Mouse (Mus musculus): Measurements from ENCODE around the gene Snf8. TPM values are rescaled to one million over a fixed set of nuclear protein-coding genes. Genes with fewer than 3 reads are reported as not detected.

The Snf8 gene
- polyA plus RNA-seq, 1 experiment from 2014 or later, result 46.2 TPM

GRCm38 (mm10) chr11:96058309-96058708 is 23.6 kb downstream of the Snf8 start:
- Histone ChIP-seq H3K36me3 (ENCODE audit: control insufficient read depth, insufficient read depth, low read length) (peaks cover 49% of the 10 kb centered on the region), H3K27me3 (ENCODE audit: control insufficient read depth, insufficient read depth, low read length) (no peaks in the 10 kb centered on the region)

DNA sequence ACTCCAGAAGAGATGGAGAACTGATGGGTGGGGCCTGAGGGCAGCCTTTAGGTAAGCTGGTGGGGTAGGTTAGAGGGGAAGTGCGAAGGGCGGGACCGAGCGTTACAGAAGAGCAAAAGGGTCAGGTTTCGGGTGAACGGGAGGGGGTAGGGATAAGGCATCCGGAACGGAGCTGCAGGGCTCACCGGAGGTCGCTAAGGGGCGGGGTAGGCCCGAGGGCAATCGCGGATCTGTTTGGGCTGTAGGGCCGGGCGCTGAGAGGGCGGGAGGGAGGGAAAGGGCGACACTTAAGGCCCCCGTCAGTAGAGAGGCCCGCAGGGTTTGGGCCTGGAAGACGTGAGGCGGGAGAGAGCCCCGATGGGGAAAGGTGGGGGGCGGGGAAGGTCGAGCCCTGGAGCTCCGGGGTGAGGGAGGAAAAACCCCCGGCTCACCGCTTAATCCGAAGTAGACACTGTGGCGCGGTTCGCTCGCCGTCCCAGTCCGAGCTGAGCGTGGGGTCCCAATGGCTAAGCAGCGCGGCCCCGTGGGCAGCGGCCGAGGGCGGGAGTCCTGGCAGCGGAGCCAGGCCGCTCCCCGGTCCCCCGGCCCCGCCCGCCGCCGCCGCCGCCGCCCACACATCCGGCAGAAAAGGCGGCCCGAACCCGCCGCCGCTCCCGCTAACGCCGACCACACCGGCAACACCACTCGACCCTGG is 30.0 kb downstream of the Snf8 start:
- Histone ChIP-seq H3K4me1 (ENCODE audit: control insufficient read depth, insufficient read depth, low read length) (peaks cover 20% of the 10 kb centered on the region; the same call in 1 of the 2 replicates), H3K9me3 (ENCODE audit: control insufficient read depth, low read length) (no peaks in the 10 kb centered on the region), H3K27me3 (ENCODE audit: control insufficient read depth, insufficient read depth, low read length) (no peaks in the 10 kb centered on the region), H3K4me2 (ENCODE audit: low read depth, low read length) (peak overlapping the region; percentile 69), H3K4me3 (ENCODE audit: low read depth, low read length) (peak overlapping the region; percentile 85), H3K9ac (replicated peaks; ENCODE audit: low read depth, low read length) (peak overlapping the region; percentile 88), H3K36me3 (ENCODE audit: control insufficient read depth, insufficient read depth, low read length) (peaks cover 11% of the 10 kb centered on the region), H3K27ac (ENCODE audit: low read depth, low read length) (peak overlapping the region; percentile 83)
- WGBS, result under 1% methylated on average over 48 of the region's 64 CpGs
- peak; percentile 63 for ATAC-seq (ENCODE audit: low read depth)

More at GRCm38 (mm10) chr11:96058309-96058708, 23.6 kb downstream of the Snf8 start:
- Histone ChIP-seq H3K9me3 (ENCODE audit: control insufficient read depth, low read length) (no peaks in the 10 kb centered on the region), H3K27ac (ENCODE audit: low read depth, low read length) (no peak overlapping the region), H3K4me2 (ENCODE audit: low read depth, low read length) (no peak overlapping the region), H3K4me1 (ENCODE audit: control insufficient read depth, insufficient read depth, low read length) (peaks cover 6% of the 10 kb centered on the region; the same call in 1 of the 2 replicates), H3K4me3 (ENCODE audit: low read depth, low read length) (no peak overlapping the region), H3K9ac (replicated peaks; ENCODE audit: low read depth, low read length) (no peak overlapping the region)
- no peak for ATAC-seq (ENCODE audit: low read depth)
- WGBS, result 91% methylated on average over 4 of the region's 4 CpGs

- Histone ChIP-seq H3K27me3 (ENCODE audit: control insufficient read depth, insufficient read depth, low read length) (no peaks in the 10 kb centered on the region), H3K9ac (replicated peaks; ENCODE audit: low read depth, low read length) (peak within 1 kb of the TSS; percentile 88), H3K36me3 (ENCODE audit: control insufficient read depth, insufficient read depth, low read length) (peaks cover 9% of the 10 kb centered on the region), H3K4me2 (ENCODE audit: low read depth, low read length) (peak within 1 kb of the TSS; percentile 69), H3K4me1 (ENCODE audit: control insufficient read depth, insufficient read depth, low read length) (peaks cover 20% of the 10 kb centered on the region; the same call in 1 of the 2 replicates), H3K27ac (ENCODE audit: low read depth, low read length) (peak within 1 kb of the TSS; percentile 83), H3K4me3 (ENCODE audit: low read depth, low read length) (peak within 1 kb of the TSS; percentile 85), H3K9me3 (ENCODE audit: control insufficient read depth, low read length) (no peaks in the 10 kb centered on the region)
- 4% methylated on average over 48 of the region's 50 CpGs for WGBS
- peak; percentile 98 for ATAC-seq (ENCODE audit: low read depth)
Observed at GRCm38 (mm10) chr11:96065215-96065911, 30.7 kb downstream of the Snf8 start, which contains the start of gene Ube2z. Gene Ube2z (minus strand): TSS chr11:96065388.

- WGBS, result 69% methylated on average over 5 of the region's 5 CpGs
- Histone ChIP-seq H3K4me2 (ENCODE audit: low read depth, low read length) (no peak overlapping the region), H3K27me3 (ENCODE audit: control insufficient read depth, insufficient read depth, low read length) (no peaks in the 10 kb centered on the region), H3K4me1 (ENCODE audit: control insufficient read depth, insufficient read depth, low read length) (peaks cover 15% of the 10 kb centered on the region; the same call in 1 of the 2 replicates), H3K4me3 (ENCODE audit: low read depth, low read length) (no peak overlapping the region), H3K27ac (ENCODE audit: low read depth, low read length) (no peak overlapping the region), H3K9me3 (ENCODE audit: control insufficient read depth, low read length) (no peaks in the 10 kb centered on the region), H3K9ac (replicated peaks; ENCODE audit: low read depth, low read length) (no peak overlapping the region), H3K36me3 (ENCODE audit: control insufficient read depth, insufficient read depth, low read length) (no peaks in the 10 kb centered on the region; the same call in 1 of the 2 replicates)
- no peak for ATAC-seq (ENCODE audit: low read depth)
Observed at GRCm38 (mm10) chr11:96068231-96068630, 33.5 kb downstream of the Snf8 start.

DNA sequence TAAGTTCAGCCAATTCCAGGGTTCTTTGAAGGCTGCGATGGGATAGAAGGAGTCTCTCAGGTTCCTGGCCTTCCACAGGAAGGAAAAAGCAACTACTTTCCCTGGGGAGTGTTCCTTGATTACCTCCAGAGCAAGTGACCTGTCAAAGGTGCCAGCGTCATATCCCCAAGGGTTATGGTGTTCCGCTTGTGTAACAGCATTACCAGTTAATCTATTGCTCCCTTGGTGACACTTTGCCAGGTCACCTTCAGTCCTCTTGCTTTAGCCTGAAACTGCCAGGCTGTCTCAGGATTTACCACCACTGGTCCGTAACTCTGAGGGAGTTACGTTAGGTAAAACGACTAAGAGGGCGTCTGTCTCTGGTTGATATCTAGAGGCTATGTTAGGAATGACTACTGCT is 35.7 kb downstream of the Snf8 start:
- H3K27me3 ChIP-seq (ENCODE audit: control insufficient read depth, insufficient read depth, low read length), result no peaks in the 10 kb centered on the region
- H3K4me2 ChIP-seq (ENCODE audit: low read depth, low read length), result no peak overlapping the region
- H3K9me3 ChIP-seq (ENCODE audit: control insufficient read depth, low read length), result no peaks in the 10 kb centered on the region
- H3K4me1 ChIP-seq (ENCODE audit: control insufficient read depth, insufficient read depth, low read length), result peaks cover 10% of the 10 kb centered on the region; the same call in 1 of the 2 replicates
- no peaks in the 10 kb centered on the region; the same call in 1 of the 2 replicates for H3K36me3 ChIP-seq (ENCODE audit: control insufficient read depth, insufficient read depth, low read length)
- no peak overlapping the region for H3K27ac ChIP-seq (ENCODE audit: low read depth, low read length)
- 84% methylated on average over 7 of the region's 7 CpGs for WGBS
- ATAC-seq (ENCODE audit: low read depth), result no peak
- H3K4me3 ChIP-seq (ENCODE audit: low read depth, low read length), result no peak overlapping the region
- H3K9ac ChIP-seq (replicated peaks; ENCODE audit: low read depth, low read length), result no peak overlapping the region

DNA sequence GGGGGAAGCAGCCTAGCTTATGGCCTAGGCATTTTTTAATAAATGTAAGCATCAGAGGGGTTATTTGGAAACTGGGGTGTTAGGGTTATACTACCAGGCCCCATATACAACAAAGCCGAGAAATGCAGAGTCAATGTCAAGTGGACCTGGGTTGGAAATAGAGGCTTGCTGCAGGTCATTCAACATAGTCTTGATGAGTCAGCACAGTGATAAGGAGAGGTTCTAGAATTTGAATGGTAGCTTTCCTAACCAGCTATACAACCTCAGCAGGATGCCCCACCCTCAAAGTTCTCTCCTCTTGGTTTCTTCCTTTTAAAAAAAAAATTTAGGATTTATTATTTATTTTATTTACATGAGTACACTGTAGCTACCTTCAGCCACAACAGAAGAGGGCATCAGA is 36.3 kb downstream of the Snf8 start:
- Histone ChIP-seq H3K27ac (ENCODE audit: low read depth, low read length) (no peak overlapping the region), H3K4me2 (ENCODE audit: low read depth, low read length) (no peak overlapping the region), H3K9ac (replicated peaks; ENCODE audit: low read depth, low read length) (no peak overlapping the region), H3K9me3 (ENCODE audit: control insufficient read depth, low read length) (no peaks in the 10 kb centered on the region), H3K36me3 (ENCODE audit: control insufficient read depth, insufficient read depth, low read length) (no peaks in the 10 kb centered on the region; the same call in 1 of the 2 replicates), H3K4me3 (ENCODE audit: low read depth, low read length) (no peak overlapping the region), H3K4me1 (ENCODE audit: control insufficient read depth, insufficient read depth, low read length) (peaks cover 5% of the 10 kb centered on the region; the same call in 1 of the 2 replicates), H3K27me3 (ENCODE audit: control insufficient read depth, insufficient read depth, low read length) (no peaks in the 10 kb centered on the region)
- no peak for ATAC-seq (ENCODE audit: low read depth)
- 100% methylated on average over 1 of the region's 1 CpGs for WGBS

- peak overlapping the region; percentile 82 for H3K4me2 ChIP-seq (ENCODE audit: low read depth, low read length)
- no peak for ATAC-seq (ENCODE audit: low read depth)
- H3K27ac ChIP-seq (ENCODE audit: low read depth, low read length), result no peak overlapping the region
- no peak overlapping the region; the same call in 1 of the 2 replicates for H3K9ac ChIP-seq (replicated peaks; ENCODE audit: low read depth, low read length)
- H3K4me1 ChIP-seq (ENCODE audit: control insufficient read depth, insufficient read depth, low read length), result peaks cover 5% of the 10 kb centered on the region; the same call in 1 of the 2 replicates
- H3K9me3 ChIP-seq (ENCODE audit: control insufficient read depth, low read length), result no peaks in the 10 kb centered on the region
- H3K36me3 ChIP-seq (ENCODE audit: control insufficient read depth, insufficient read depth, low read length), result no peaks in the 10 kb centered on the region; the same call in 1 of the 2 replicates
- H3K27me3 ChIP-seq (ENCODE audit: control insufficient read depth, insufficient read depth, low read length), result no peaks in the 10 kb centered on the region
- no peak overlapping the region for H3K4me3 ChIP-seq (ENCODE audit: low read depth, low read length)
- WGBS, result 87% methylated on average over 8 of the region's 9 CpGs
Observed at GRCm38 (mm10) chr11:96073295-96073993, 38.8 kb downstream of the Snf8 start.

GRCm38 (mm10) chr11:96074351-96075176 is 39.9 kb downstream of the Snf8 start:
- Histone ChIP-seq H3K4me1 (ENCODE audit: control insufficient read depth, insufficient read depth, low read length) (peaks cover 5% of the 10 kb centered on the region; the same call in 1 of the 2 replicates), H3K9ac (replicated peaks; ENCODE audit: low read depth, low read length) (peak overlapping the region; percentile 80), H3K27ac (ENCODE audit: low read depth, low read length) (peak overlapping the region; percentile 87), H3K36me3 (ENCODE audit: control insufficient read depth, insufficient read depth, low read length) (no peaks in the 10 kb centered on the region; the same call in 1 of the 2 replicates), H3K4me3 (ENCODE audit: low read depth, low read length) (peak overlapping the region; percentile 62), H3K27me3 (ENCODE audit: control insufficient read depth, insufficient read depth, low read length) (no peaks in the 10 kb centered on the region), H3K4me2 (ENCODE audit: low read depth, low read length) (peak overlapping the region; percentile 82), H3K9me3 (ENCODE audit: control insufficient read depth, low read length) (no peaks in the 10 kb centered on the region)
- WGBS, result 21% methylated on average over 17 of the region's 17 CpGs
- ATAC-seq (ENCODE audit: low read depth), result no peak

Data from neural tube, embryonic 14.5 days (tissue).